Mouse (Mus musculus) limb, embryonic 12.5 days (tissue): ENCODE data around the gene Lingo1. TPM values are rescaled to one million over a fixed set of nuclear protein-coding genes. Genes with fewer than 3 reads are reported as not detected.

ENCODE experiments used
- ATAC-seq: fragments of 200-750 bp; cut with Nextera tagmentation; 2 replicates; pipeline ENCODE4 v1.8.0; 2017; ENCODE audit warnings: low read depth, moderate TSS enrichment; ENCODE audit not compliant: insufficient number of reproducible peaks, insufficient read depth, low FRiP score, low TSS enrichment
- H3K27ac ChIP-seq: fragments of 300-500 bp; sonication (generic); 2 replicates; pipeline ENCODE4 v1.5.1; 2016; ENCODE audit warnings: mild to moderate bottlenecking, moderate library complexity
- H3K27me3 ChIP-seq: fragments of 300-500 bp; sonication (generic); 2 replicates; pipeline ENCODE4 v1.6.1; 2016; ENCODE audit warnings: mild to moderate bottlenecking, moderate library complexity
- H3K36me3 ChIP-seq: fragments of 300-500 bp; sonication (generic); 2 replicates; pipeline ENCODE4 v1.6.1; 2016; ENCODE audit warnings: mild to moderate bottlenecking, moderate library complexity
- H3K4me1 ChIP-seq: fragments of 300-500 bp; sonication (generic); replicated peaks from 2 replicates; pipeline ENCODE4 v1.6.1; 2016
- H3K4me2 ChIP-seq: fragments of 300-500 bp; sonication (generic); 2 replicates; pipeline ENCODE4 v1.6.1; 2016; ENCODE audit warnings: mild to moderate bottlenecking, moderate library complexity
- H3K4me3 ChIP-seq: fragments of 300-500 bp; sonication (generic); replicated peaks from 2 replicates; pipeline ENCODE4 v1.5.1; 2016; ENCODE audit warnings: mild to moderate bottlenecking
- H3K9ac ChIP-seq: fragments of 300-500 bp; sonication (generic); replicated peaks from 2 replicates; pipeline ENCODE4 v1.6.1; 2016; ENCODE audit warnings: mild to moderate bottlenecking, moderate library complexity
- H3K9me3 ChIP-seq: fragments of 300-500 bp; sonication (generic); 2 replicates; pipeline ENCODE4 v1.6.1; 2016; ENCODE audit warnings: mild to moderate bottlenecking, moderate library complexity
- WGBS: fragments of 180-500 bp; shearing (Covaris S2); methylation state at CpG from one replicate; pipeline ENCODE4 v1.1.7; 2016; 5-methylcytosine and 5-hydroxymethylcytosine counted together
- polyA plus RNA-seq: library from polyadenylated mRNA; unstranded; fragments of >200 nt; fragmentation: Nextera tagmentation; extraction: Ambion mirVana; gene quantifications from 2 replicates; pipeline ENCODE4 v1.2.1, GENCODE M21; 2016

The Lingo1 gene
- polyA plus RNA-seq, 1 experiment from 2014 or later: 2.1 TPM

- Histone ChIP-seq H3K9me3 (no peaks in the 10 kb centered on the region), H3K4me1 (no peaks in the 10 kb centered on the region), H3K4me2 (no peak overlapping the region), H3K27me3 (0 out of 2 replicates have a peak, but pooled peaks cover 1% of the 10 kb centered on the region), H3K4me3 (no peak overlapping the region), H3K9ac (no peak overlapping the region), H3K27ac (no peak overlapping the region), H3K36me3 (no peaks in the 10 kb centered on the region)
- no peak for ATAC-seq
- WGBS: 72% methylated on average over 3 of the region's 3 CpGs
These were observed 77.3 kb downstream of the Lingo1 start for GRCm38 (mm10) chr9:56718984-56719383.

DNA sequence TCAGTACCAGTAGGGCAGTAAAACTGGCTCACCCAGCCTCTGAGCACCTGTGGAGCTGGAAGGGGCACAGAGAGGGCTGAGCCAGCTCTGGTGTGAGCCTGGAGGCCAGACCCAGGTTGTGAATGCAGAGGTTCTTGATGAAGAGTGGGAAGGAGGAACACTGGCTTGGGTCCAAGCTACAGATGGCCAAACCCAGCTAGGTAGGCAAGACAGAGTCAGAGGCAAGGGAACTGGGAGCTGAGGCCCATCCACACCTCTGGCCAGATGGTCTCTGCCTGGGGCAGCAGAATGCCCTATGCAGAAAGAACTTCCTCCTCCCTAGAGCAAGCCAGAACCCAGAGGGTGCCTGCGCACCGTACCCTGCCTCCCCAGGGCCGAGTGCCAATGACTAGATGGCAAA lies 79.7 kb downstream of the Lingo1 start:
- no peaks in the 10 kb centered on the region for H3K4me1 ChIP-seq
- H3K4me2 ChIP-seq: no peak overlapping the region
- no peak overlapping the region for H3K27ac ChIP-seq
- no peak for ATAC-seq
- H3K27me3 ChIP-seq: peaks cover 3% of the 10 kb centered on the region; the same call in 1 of the 2 replicates
- WGBS: 89% methylated on average over 3 of the region's 3 CpGs
- no peaks in the 10 kb centered on the region for H3K9me3 ChIP-seq
- H3K9ac ChIP-seq: no peak overlapping the region
- H3K36me3 ChIP-seq: no peaks in the 10 kb centered on the region
- H3K4me3 ChIP-seq: no peak overlapping the region

GRCm38 (mm10) chr9:56716066-56716465 lies 80.2 kb downstream of the Lingo1 start:
- no peak overlapping the region for H3K4me3 ChIP-seq
- ATAC-seq: no peak
- H3K36me3 ChIP-seq: no peaks in the 10 kb centered on the region
- 67% methylated on average over 3 of the region's 3 CpGs for WGBS
- H3K4me2 ChIP-seq: no peak overlapping the region
- no peak overlapping the region for H3K9ac ChIP-seq
- no peaks in the 10 kb centered on the region for H3K9me3 ChIP-seq
- peaks cover 3% of the 10 kb centered on the region; the same call in 1 of the 2 replicates for H3K27me3 ChIP-seq
- H3K27ac ChIP-seq: no peak overlapping the region
- H3K4me1 ChIP-seq: no peaks in the 10 kb centered on the region

DNA sequence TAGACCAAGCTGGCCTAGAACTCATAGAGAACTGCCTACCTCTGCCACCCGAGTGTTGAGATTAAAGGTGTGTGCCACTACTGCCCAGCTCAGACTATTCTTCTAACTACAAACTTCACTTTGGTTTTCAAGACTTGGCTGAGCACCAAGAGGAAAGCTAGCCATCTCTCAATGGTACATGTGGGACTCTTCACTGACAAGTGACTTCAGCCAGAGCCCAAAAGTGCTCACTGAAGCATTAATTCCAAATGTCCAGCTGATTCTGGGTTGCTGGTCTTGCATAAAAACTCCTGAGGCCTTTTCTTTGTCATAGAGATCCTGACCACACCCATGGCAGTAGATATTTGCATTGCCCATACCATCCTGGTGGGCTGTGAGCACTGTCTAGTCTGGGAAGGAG lies 81.9 kb downstream of the Lingo1 start:
- Histone ChIP-seq H3K9ac (no peak overlapping the region), H3K4me1 (no peaks in the 10 kb centered on the region), H3K4me2 (no peak overlapping the region), H3K27me3 (peaks cover 3% of the 10 kb centered on the region; the same call in 1 of the 2 replicates), H3K27ac (no peak overlapping the region), H3K9me3 (no peaks in the 10 kb centered on the region), H3K4me3 (no peak overlapping the region), H3K36me3 (no peaks in the 10 kb centered on the region)
- 79% methylated on average over 1 of the region's 1 CpGs for WGBS
- no peak for ATAC-seq

GRCm38 (mm10) chr9:56712667-56713369 lies 83.5 kb downstream of the Lingo1 start:
- peak; percentile 56; the same call in 1 of the 2 replicates for ATAC-seq
- H3K36me3 ChIP-seq: no peaks in the 10 kb centered on the region

GRCm38 (mm10) chr9:56710958-56711357 lies 85.3 kb downstream of the Lingo1 start:
- no peaks in the 10 kb centered on the region for H3K36me3 ChIP-seq
- peaks cover 3% of the 10 kb centered on the region; the same call in 1 of the 2 replicates for H3K27me3 ChIP-seq
- no peak overlapping the region for H3K9ac ChIP-seq

More at GRCm38 (mm10) chr9:56712667-56713369, 83.5 kb downstream of the Lingo1 start:
- no peak overlapping the region for H3K9ac ChIP-seq
- 71% methylated on average over 14 of the region's 14 CpGs for WGBS
- H3K4me3 ChIP-seq: no peak overlapping the region
- H3K27me3 ChIP-seq: peaks cover 3% of the 10 kb centered on the region; the same call in 1 of the 2 replicates
- H3K27ac ChIP-seq: no peak overlapping the region
- no peaks in the 10 kb centered on the region for H3K9me3 ChIP-seq
- no peaks in the 10 kb centered on the region for H3K4me1 ChIP-seq
- no peak overlapping the region for H3K4me2 ChIP-seq

GRCm38 (mm10) chr9:56706482-56707085 lies 89.7 kb downstream of the Lingo1 start:
- no peak for ATAC-seq
- H3K9ac ChIP-seq: peak overlapping the region; percentile 12; the same call in 1 of the 2 replicates
- H3K9me3 ChIP-seq: no peaks in the 10 kb centered on the region
- H3K27ac ChIP-seq: no peak overlapping the region
- peaks cover 9% of the 10 kb centered on the region for H3K4me1 ChIP-seq
- no peak overlapping the region for H3K4me3 ChIP-seq
- WGBS: 25% methylated on average over 15 of the region's 15 CpGs
- peak overlapping the region; percentile 16 for H3K4me2 ChIP-seq
- peaks cover 7% of the 10 kb centered on the region; the same call in 1 of the 2 replicates for H3K27me3 ChIP-seq
- no peaks in the 10 kb centered on the region for H3K36me3 ChIP-seq

More at GRCm38 (mm10) chr9:56710958-56711357, 85.3 kb downstream of the Lingo1 start:
- peaks cover 9% of the 10 kb centered on the region for H3K4me1 ChIP-seq
- H3K9me3 ChIP-seq: no peaks in the 10 kb centered on the region
- no peak overlapping the region for H3K4me2 ChIP-seq
- no peak overlapping the region for H3K4me3 ChIP-seq
- H3K27ac ChIP-seq: no peak overlapping the region
- WGBS: 66% methylated on average over 6 of the region's 6 CpGs
- ATAC-seq: no peak

DNA sequence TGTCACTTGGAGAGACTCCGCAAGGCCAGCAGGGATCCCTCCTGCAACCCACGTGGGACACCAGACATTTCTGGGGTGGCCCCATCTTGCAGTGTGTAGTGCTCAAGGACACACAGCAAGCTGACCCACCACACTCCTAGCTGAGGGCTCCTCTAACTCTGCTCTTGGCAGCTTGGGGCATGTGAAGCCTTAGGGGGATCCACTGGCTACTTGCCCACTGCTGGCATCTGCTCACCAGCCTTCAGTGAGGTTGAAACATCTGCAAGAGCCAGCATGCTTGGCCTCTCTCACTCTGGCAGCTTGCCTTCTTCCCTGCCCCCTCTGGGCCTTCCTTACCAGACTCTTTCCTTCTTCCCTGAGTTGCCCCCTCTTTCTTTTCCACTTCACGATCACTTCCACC lies 94.9 kb downstream of the Lingo1 start:
- Histone ChIP-seq H3K4me1 (peaks cover 5% of the 10 kb centered on the region), H3K36me3 (no peaks in the 10 kb centered on the region), H3K27ac (no peak overlapping the region), H3K9me3 (no peaks in the 10 kb centered on the region), H3K27me3 (peaks cover 7% of the 10 kb centered on the region; the same call in 1 of the 2 replicates), H3K9ac (no peak overlapping the region), H3K4me3 (no peak overlapping the region), H3K4me2 (no peak overlapping the region)
- no peak for ATAC-seq
- 61% methylated on average over 3 of the region's 3 CpGs for WGBS

GRCm38 (mm10) chr9:56700866-56701265 lies 95.4 kb downstream of the Lingo1 start:
- H3K4me1 ChIP-seq: peaks cover 4% of the 10 kb centered on the region; the same call in 1 of the 2 replicates
- ATAC-seq: no peak
- H3K27me3 ChIP-seq: peaks cover 7% of the 10 kb centered on the region; the same call in 1 of the 2 replicates
- no peaks in the 10 kb centered on the region for H3K36me3 ChIP-seq
- H3K27ac ChIP-seq: no peak overlapping the region
- no peak overlapping the region for H3K4me2 ChIP-seq
- no peak overlapping the region for H3K9ac ChIP-seq
- H3K4me3 ChIP-seq: no peak overlapping the region
- WGBS: 46% methylated on average over 8 of the region's 8 CpGs
- H3K9me3 ChIP-seq: no peaks in the 10 kb centered on the region

DNA sequence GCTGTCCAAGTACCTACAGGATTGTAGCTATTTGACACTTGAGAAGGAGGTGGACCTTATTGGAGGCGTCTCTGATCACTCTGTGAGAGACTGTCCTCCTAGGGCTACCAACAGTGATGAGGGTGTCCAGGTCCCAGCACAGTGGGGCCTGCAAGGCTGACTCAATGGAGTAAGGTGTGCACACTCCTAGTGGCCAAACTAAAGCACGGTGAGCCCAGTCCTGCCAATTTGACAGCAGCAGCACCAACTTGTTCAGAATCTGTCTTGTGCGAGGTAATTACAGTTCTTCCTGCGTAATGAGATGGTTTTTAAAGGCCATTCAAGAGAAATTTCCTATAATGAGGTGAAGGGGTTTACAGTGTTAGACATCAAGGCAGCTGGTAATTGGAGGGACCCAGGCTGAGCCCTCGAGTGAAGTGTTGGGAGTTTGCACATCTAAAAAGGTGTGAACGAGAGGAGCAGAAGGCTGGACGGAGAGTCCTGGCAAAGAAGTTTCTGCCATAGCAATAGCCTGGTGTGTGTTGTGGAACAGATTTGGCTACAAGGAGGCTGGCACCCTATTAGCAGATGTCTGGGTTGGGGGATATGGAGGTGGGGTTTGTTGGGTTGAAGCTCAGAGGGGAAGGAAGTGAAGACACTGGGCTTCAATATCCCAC lies 97.4 kb downstream of the Lingo1 start:
- no peaks in the 10 kb centered on the region for H3K9me3 ChIP-seq
- no peak for ATAC-seq
- H3K4me3 ChIP-seq: no peak overlapping the region
- no peak overlapping the region for H3K9ac ChIP-seq
- peaks cover 4% of the 10 kb centered on the region; the same call in 1 of the 2 replicates for H3K4me1 ChIP-seq
- H3K27me3 ChIP-seq: no peaks in the 10 kb centered on the region; the same call in 1 of the 2 replicates
- no peaks in the 10 kb centered on the region for H3K36me3 ChIP-seq
- WGBS: 43% methylated on average over 7 of the region's 7 CpGs
- H3K27ac ChIP-seq: no peak overlapping the region
- H3K4me2 ChIP-seq: no peak overlapping the region

DNA sequence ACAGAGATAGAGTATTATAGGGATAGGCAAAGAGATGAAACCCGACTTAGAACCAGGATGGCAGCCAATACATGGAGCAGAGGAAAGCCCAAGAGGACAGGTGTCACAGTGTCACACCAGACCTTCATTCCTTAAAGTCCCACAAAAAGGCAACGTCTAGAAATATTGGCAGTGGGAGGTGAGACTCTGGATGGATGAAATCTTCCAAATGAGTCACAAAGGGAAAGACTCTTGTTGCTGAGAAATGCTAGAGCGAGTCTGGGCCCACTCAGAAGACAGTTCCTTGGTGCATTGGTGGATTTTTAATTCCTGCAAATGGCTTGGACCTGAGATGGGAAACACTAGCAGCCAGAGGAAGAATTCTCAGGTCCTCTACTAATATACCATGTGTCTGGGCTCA lies 102.2 kb downstream of the Lingo1 start:
- Histone ChIP-seq H3K4me2 (no peak overlapping the region), H3K27me3 (no peaks in the 10 kb centered on the region)
- no peak for ATAC-seq

More for the DNA sequence above, 102.2 kb downstream of the Lingo1 start:
- Histone ChIP-seq H3K9ac (no peak overlapping the region), H3K4me3 (no peak overlapping the region), H3K36me3 (no peaks in the 10 kb centered on the region), H3K9me3 (no peaks in the 10 kb centered on the region), H3K4me1 (no peaks in the 10 kb centered on the region), H3K27ac (no peak overlapping the region)
- 87% methylated on average over 3 of the region's 3 CpGs for WGBS
